In genomic region chr8:102740963-102741362, GRCm38 (mm10) we compare ENCODE assay signal across 18 mouse cellular contexts. TPM values are rescaled to one million over a fixed set of nuclear protein-coding genes. Genes with fewer than 3 reads are reported as not detected.
"Had no signal": no experiment of that assay in that cellular context is flagged by ENCODE, and none has a peak within 500 bp of the region (broad histone marks: within the 10 kb centered on the region; RNA-seq: fewer than 3 reads in every experiment).

No protein-coding gene starts in this region.

- H3K27me3 ChIP-seq: neural tube, embryonic 12.5 days; stomach, embryonic 15.5 days had no signal

- H3K4me2 ChIP-seq: lung, embryonic 14.5 days; midbrain, embryonic 12.5 days; neural tube, embryonic 12.5 days; stomach, embryonic 15.5 days had no signal

- DNase-seq: lung, adult 18-20 months; lung, embryonic 14.5 days; lung, postnatal 14 days; lung, postnatal 36 days; midbrain, embryonic 14.5 days; right cerebral cortex, adult 18-20 months; right cerebral cortex, postnatal 14 days; thymus, adult 2 months; thymus, postnatal 25 days; thymus, postnatal 4 days had no signal

- H3K4me3 ChIP-seq: midbrain, embryonic 10.5 days; midbrain, embryonic 12.5 days; neural tube, embryonic 12.5 days; stomach, embryonic 15.5 days had no signal

- H3K27ac ChIP-seq: liver, embryonic 14.5 days; midbrain, embryonic 10.5 days; midbrain, embryonic 12.5 days; neural tube, embryonic 12.5 days; stomach, embryonic 15.5 days; stomach, postnatal 0 days had no signal

- H3K4me1 ChIP-seq: midbrain, embryonic 10.5 days had no signal

- H3K9me3 ChIP-seq: midbrain, embryonic 10.5 days; midbrain, embryonic 12.5 days; neural tube, embryonic 12.5 days; stomach, embryonic 15.5 days had no signal

- H3K9ac ChIP-seq: liver, embryonic 14.5 days; lung, embryonic 14.5 days; midbrain, embryonic 12.5 days; neural tube, embryonic 12.5 days; stomach, embryonic 15.5 days had no signal

- H3K36me3 ChIP-seq: midbrain, embryonic 10.5 days; midbrain, embryonic 12.5 days; neural tube, embryonic 12.5 days; stomach, embryonic 15.5 days had no signal

RNA-seq across cellular contexts. Expression of gene Cdh11, which starts 44.5 kb away (rescaled TPM):
- total RNA-seq: megakaryocyte-erythroid progenitor cell, adult 5-6 weeks; monocyte, adult 5-6 weeks had no signal
